10 mouse cellular contexts compared by ENCODE assay signal in the genomic region with DNA sequence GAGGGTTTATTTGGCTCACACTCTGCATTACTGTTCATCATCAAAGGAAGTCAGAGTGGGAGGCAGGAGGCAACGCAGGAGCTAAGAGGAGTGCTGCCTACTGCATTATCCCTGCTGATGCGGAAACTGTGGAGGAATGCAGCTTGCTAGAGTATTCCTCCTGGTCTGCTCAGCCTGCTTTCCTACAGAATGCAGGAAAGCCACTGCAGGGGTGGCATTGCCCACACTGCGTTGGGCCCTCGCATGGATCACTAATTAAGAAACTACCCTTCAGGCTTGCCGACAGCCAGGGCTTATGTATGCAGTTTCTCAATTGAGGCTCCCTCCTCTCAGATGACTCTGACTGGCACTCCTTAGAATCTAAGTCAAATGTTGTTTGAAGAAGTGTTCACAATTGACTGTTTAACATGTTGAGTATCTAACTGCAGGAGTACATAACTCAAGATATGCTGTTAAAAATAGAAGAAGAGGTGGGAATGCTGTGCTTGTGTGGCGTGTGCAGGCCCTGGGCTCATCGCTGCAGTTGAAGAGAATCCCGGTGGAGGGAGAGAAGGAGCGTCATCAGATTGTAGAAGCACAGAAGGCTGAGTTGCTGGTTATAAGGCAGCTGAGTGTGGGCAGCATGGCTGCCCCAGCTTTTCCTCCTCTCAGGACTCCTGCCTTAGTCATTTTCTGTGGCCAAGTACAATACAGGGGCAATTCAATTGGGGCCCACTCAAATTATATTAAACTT.
A peak's percentile ranks its signal among the peaks of the same experiment; 100 is the strongest.
DNase-seq lines count a peak whose midpoint lies in the region; ATAC-seq and TF ChIP-seq lines count a peak whose summit lies in the region.
"Had no signal": no experiment of that assay in that cellular context is flagged by ENCODE, and none has a peak within 500 bp of the region (broad histone marks: within the 10 kb centered on the region; RNA-seq: fewer than 3 reads in every experiment).

No protein-coding gene starts in this region.

- no peak overlapping the region for H3K4me2 ChIP-seq in hindbrain, embryonic 12.5 days (replicated peaks)
- H3K4me2 ChIP-seq in hindbrain, embryonic 11.5 days (replicated peaks; ENCODE audit: low read depth, low read length) = no peak overlapping the region
- H3K4me2 ChIP-seq: neural tube, embryonic 12.5 days had no signal

- DNase-seq in hindbrain, embryonic 11.5 days (ENCODE audit: low spot score) = no peak
- DNase-seq in brain, embryonic 14.5 days (ENCODE audit: low read depth) = peak; percentile 44
- DNase-seq in frontal cortex, adult 2 months (ENCODE audit: extremely low spot score in 1 of 2, low spot score in 1 of 2) = peak; percentile 10 to 67
- peak; percentile 45 to 77 for DNase-seq in left cerebral cortex, postnatal 25 days (ENCODE audit: low spot score in 2 of 2)
- DNase-seq in natural killer cell, adult 2 months (ENCODE audit: low spot score in 2 of 2) = no peak
- DNase-seq in cerebellum, postnatal 36 days = no peak
- DNase-seq: thymus, postnatal 36 days had no signal

- no peaks in the 10 kb centered on the region for H3K9me3 ChIP-seq in hindbrain, embryonic 12.5 days (replicated peaks)
- H3K9me3 ChIP-seq in hindbrain, embryonic 11.5 days (ENCODE audit: control insufficient read depth, low read length) = no peaks in the 10 kb centered on the region
- H3K9me3 ChIP-seq: neural tube, embryonic 12.5 days had no signal

- intact Hi-C loops in left cerebral cortex, postnatal 25 days (cut with DNase I) = no loop called here

- peak overlapping the region; percentile 37 for H3K27ac ChIP-seq in hindbrain, embryonic 12.5 days
- no peak overlapping the region for H3K27ac ChIP-seq in hindbrain, embryonic 11.5 days (ENCODE audit: low read depth, low read length)
- H3K27ac ChIP-seq: liver, embryonic 14.5 days; neural tube, embryonic 12.5 days had no signal

- H3K4me3 ChIP-seq in hindbrain, embryonic 12.5 days = no peak overlapping the region
- H3K4me3 ChIP-seq in hindbrain, embryonic 11.5 days (ENCODE audit: low read depth, low read length) = no peak overlapping the region
- H3K4me3 ChIP-seq: neural tube, embryonic 12.5 days had no signal

- TF ChIP-seq POLR2A in brain, embryonic 14.5 days (IDR thresholded peaks at IDR 0.05; ENCODE audit: borderline replicate concordance, extremely low read depth, insufficient read depth, insufficient read length, poor library complexity, severe bottlenecking) = no peak

- no peaks in the 10 kb centered on the region for H3K27me3 ChIP-seq in hindbrain, embryonic 12.5 days
- H3K27me3 ChIP-seq in hindbrain, embryonic 11.5 days (ENCODE audit: control insufficient read depth, insufficient read depth, low read length) = no peaks in the 10 kb centered on the region
- H3K27me3 ChIP-seq: neural tube, embryonic 12.5 days had no signal

- ATAC-seq in hindbrain, embryonic 12.5 days (ENCODE audit: low FRiP score) = no peak
- no peak for ATAC-seq in hindbrain, embryonic 11.5 days (ENCODE audit: low FRiP score)

- WGBS in hindbrain, embryonic 12.5 days = 62% methylated on average over 9 of the region's 9 CpGs
- 68% methylated on average over 9 of the region's 9 CpGs for WGBS in hindbrain, embryonic 11.5 days

- H3K4me1 ChIP-seq in hindbrain, embryonic 12.5 days = peaks cover 16% of the 10 kb centered on the region
- peaks cover 3% of the 10 kb centered on the region; the same call in 1 of the 2 replicates for H3K4me1 ChIP-seq in hindbrain, embryonic 11.5 days (replicated peaks; ENCODE audit: control insufficient read depth, insufficient read depth, low read length)

- no peaks in the 10 kb centered on the region for H3K36me3 ChIP-seq in hindbrain, embryonic 12.5 days
- H3K36me3 ChIP-seq in hindbrain, embryonic 11.5 days (ENCODE audit: control insufficient read depth, insufficient read depth, low read length) = no peaks in the 10 kb centered on the region
- H3K36me3 ChIP-seq: neural tube, embryonic 12.5 days had no signal

- no peak overlapping the region for H3K9ac ChIP-seq in hindbrain, embryonic 12.5 days
- H3K9ac ChIP-seq in hindbrain, embryonic 11.5 days (ENCODE audit: low read depth, low read length) = no peak overlapping the region
- H3K9ac ChIP-seq: liver, embryonic 14.5 days; neural tube, embryonic 12.5 days had no signal

- no peak for TF ChIP-seq CTCF in brain, embryonic 14.5 days (IDR thresholded peaks at IDR 0.05; ENCODE audit: borderline replicate concordance, extremely low read depth, insufficient read depth, insufficient read length)

Comparison
In these comparisons a context has a peak if more than half of its experiments do, and no peak if none do; other contexts are left out.
1. DNase-seq: peak in brain, embryonic 14.5 days (single experiment), frontal cortex, adult 2 months (2 of 2) and left cerebral cortex, postnatal 25 days (2 of 2); none in hindbrain, embryonic 11.5 days (single experiment), natural killer cell, adult 2 months (0 of 2) and cerebellum, postnatal 36 days (0 of 2).